Mouse (Mus musculus) kidney, postnatal 25 days (tissue): Measurements from ENCODE around the gene Cerk.
A peak's percentile ranks its signal among the peaks of the same experiment; 100 is the strongest.

Experiments
- DNase-seq, 2 experiments: peaks; one replicate each; pipeline ENCODE4 v3.0.0; 2021; ENCODE audit warnings: mixed read lengths in 2 of 2

The Cerk gene

DNA sequence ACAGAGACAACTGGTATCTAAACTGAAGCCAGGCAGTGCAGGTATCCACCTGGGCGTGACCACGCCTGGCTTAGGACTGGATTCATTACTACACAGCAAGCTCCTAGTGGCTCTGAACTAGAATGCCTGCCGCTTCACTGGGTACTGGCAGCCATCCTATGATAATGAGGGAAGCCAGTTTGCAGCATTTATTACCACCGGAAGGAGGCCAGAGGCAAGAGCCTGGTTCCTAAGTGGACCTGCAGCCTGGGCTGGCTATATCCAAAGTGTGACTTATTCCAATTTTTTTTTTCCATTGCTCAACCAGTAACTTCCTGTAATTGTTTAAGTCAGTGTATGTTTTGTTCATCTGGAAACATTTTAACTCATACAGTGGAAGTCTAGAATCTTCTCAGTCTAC lies 20.4 kb upstream of the Cerk start:
- peak; percentile 53 to 79 for DNase-seq

GRCm38 (mm10) chr15:86205300-86205699 lies 19.4 kb upstream of the Cerk start:
- peak; percentile 67 to 81 for DNase-seq

- DNase-seq = peak; percentile 62 to 69
Measured at GRCm38 (mm10) chr15:86203942-86204561, 18.1 kb upstream of the Cerk start.

DNA sequence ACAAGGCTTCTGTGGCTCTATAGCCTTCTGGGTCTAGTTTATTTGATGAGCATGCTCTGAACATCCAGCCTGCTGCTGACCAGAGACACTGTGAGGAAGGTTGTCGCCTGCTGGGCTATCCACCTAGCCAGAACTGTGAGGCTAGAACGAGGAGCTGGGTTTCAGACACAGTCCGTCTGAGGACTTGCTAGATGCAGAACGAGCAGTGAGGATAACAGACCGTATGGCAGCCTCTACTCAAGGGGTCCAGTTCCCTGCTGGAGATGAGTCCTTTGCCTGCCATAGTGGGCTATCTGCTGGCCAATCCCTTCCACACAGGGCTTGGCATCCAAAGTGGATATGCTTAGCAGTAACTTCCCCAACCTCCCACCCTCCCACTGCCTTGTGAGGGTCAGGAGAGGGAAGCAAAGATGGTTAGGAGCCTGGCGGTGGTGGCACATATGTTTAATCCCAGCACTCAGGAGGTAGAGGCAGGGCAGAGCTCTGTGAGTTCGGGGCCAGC lies 17.4 kb upstream of the Cerk start:
- no peak for DNase-seq

DNA sequence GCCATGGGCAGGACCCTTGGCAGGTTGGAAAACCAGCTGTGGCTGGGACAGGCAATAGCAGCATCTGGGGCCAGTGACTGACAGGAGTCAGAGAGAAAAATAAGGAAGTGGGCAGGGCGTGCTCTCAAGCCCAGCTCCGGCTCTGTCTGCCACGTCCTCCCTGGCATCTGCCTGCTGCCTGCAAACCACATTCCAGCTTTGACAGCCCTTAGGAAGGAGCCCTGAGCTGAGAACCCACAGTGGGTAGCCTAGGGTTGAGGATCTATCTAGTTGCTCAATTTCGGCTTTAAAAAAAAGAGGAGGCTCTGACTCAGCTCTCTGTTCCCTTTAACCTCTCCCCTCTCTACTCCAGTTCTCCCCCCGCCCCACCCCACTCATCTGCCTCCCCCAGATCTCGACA lies 16.7 kb upstream of the Cerk start:
- DNase-seq = peak in 1 of 2 experiments; percentile 54

DNA sequence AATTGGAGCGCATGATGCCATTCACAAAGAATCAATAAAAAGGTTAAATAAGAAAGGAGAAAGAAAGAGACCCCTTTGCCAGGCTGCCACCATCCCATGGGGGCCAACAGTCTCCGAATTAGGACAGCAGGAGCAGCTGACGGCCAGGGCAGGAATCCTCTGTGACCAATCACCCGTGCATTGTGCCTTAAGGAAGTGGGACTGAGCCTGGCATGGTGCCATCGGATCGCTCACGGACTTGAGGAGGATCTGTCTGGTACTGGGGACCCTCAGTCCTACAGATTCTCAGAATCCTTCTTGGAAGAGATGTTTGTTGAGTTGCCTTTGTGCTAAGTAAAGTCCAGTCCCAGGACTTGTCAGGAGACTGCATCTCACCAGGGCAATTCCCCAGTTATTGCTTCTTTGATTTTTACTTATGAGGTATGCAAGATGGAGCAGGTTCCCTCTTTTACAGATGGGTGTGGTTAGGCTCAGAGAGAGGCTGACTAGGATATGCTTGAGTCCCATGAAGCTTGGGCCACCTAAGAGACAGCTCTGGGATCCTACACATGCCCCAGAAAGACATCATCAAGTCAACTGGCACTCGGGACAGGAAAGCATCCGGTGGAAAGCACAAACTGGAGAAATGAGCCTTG lies 15.9 kb upstream of the Cerk start:
- peak; percentile 57 to 73 for DNase-seq

GRCm38 (mm10) chr15:86201095-86201494 lies 15.2 kb upstream of the Cerk start:
- DNase-seq = peak; percentile 43 to 62

DNA sequence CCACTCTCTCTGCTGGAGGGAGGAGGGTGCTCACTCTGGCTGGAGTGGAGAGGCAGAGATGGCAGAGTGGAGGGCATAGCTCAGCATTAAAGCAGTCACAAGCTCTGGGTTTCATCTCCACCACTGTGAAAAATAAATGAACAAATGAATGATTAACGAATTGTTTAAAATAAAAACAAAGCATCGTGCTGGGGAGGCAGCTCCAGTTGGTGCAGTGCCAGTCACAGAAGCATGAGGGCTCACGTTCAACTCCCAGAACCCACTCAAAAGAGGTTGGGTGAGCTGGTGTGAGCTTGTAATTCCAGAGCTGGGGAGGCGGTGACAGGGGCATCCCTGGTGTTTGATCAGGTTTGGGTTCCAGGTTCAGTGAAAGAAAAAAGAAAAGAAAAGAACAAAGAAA lies 14.2 kb upstream of the Cerk start:
- DNase-seq = peak; percentile 58 to 63

DNA sequence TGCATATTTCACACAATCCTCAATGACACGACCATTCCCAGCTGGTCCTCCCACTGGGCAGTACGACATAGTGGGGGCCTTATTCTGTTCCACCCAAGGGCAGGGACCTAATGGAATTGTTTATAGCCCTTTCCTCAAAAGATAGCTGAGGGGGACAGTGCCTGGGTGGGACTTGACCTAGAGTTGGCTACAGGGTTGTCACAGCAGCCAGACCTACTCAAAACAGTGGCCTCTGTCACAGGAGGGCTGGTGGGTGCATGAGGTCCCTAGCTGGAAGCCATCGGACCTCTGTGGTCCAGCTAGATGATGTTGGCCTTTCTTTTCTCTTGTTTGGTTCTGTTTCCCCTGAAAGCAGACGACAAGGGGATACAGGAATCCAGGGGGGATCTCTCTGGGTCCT lies 13.5 kb upstream of the Cerk start:
- no peak for DNase-seq

- no peak for DNase-seq
Measured at GRCm38 (mm10) chr15:86199052-86199451, 13.1 kb upstream of the Cerk start.

DNA sequence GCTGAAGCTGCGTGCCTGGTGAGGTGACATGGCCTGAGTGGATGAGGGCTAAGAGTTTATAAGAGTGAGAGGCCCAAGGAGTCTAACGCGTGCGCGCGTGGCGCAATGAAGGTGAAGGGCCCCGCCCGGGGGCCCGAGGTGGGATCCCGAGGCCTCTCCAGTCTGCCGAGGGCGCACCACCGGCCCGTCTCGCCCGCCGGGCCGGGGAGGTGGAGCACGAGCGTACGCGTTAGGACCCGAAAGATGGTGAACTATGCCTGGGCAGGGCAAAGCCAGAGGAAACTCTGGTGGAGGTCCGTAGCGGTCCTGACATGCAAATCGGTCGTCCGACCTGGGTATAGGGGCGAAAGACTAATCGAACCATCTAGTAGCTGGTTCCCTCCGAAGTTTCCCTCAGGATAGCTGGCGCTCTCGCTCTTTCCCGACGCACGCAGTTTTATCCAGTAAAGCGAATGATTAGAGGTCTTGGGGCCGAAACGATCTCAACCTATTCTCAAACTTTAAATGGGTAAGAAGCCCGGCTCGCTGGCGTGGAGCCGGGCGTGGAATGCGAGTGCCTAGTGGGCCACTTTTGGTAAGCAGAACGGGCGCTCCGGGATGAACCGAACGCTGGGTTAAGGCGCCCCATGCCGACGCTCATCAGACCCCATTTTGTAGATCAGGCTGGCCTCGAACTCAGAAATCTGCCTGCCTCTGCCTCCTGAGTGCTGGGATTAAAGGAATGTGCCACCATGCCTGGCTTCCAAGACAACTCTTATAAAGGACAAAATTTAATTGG lies 8.9 kb upstream of the Cerk start:
- DNase-seq = peak in 1 of 2 experiments; percentile 36

DNA sequence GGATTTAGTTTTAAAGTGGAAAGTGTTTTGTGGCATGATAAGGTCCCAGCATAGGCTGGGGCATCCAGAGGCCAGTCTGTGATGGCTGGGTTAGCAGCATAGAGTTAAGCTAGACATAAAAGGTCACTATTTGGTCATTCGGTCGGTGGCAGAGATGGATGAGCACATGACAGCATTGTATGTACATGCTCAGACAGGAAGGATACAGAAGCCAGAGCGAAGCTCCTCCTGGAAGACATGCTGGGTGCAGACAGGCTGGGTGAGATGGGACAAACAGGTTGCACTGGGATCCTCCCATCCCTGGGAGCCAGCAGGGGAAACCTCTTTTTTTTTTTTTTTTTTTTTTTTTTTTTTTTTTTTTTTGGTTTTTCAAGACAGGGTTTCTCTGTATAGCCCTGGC lies 6.0 kb upstream of the Cerk start:
- no peak for DNase-seq

GRCm38 (mm10) chr15:86191505-86191904 lies 5.6 kb upstream of the Cerk start:
- DNase-seq = no peak

- no peak for DNase-seq
Measured at GRCm38 (mm10) chr15:86190387-86190786, 4.4 kb upstream of the Cerk start.

DNA sequence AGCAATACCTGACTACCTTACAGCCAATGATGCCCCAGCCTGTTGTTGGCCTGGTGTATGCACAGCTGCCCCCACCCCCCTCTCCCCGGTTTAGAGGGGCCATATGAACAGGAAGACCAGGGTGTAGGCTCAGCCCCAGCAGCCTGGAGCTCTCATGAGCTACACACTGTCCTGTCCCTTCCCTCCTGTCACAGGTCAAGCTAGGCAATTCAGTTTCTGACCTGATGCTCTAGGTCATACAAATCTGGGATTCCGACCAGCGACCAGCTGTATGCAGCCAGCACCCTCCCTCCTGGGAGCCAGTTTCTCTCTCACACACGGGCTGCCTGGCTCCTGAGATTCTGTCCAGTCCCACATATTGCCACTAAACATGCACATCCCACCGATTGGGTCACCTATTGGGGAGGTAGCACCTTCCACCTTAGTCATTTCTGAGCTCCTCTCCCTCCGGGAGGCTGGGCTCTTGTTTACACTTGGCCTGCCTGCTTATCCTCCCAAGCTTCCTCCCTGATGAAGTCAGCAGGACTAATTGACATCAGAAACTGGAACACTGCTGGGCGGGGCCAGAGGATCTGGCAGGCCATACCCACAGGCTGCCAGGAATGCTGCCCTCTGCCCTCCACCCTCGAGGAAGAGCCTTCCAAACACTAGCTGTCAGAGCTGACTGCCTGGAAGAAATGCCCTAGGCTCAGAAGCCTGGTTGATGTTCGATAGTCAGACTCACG lies 3.0 kb upstream of the Cerk start:
- DNase-seq = peak; percentile 97 to 98

- peak; percentile 69 to 83 for DNase-seq
Measured at GRCm38 (mm10) chr15:86188186-86188585, 2.2 kb upstream of the Cerk start.

DNA sequence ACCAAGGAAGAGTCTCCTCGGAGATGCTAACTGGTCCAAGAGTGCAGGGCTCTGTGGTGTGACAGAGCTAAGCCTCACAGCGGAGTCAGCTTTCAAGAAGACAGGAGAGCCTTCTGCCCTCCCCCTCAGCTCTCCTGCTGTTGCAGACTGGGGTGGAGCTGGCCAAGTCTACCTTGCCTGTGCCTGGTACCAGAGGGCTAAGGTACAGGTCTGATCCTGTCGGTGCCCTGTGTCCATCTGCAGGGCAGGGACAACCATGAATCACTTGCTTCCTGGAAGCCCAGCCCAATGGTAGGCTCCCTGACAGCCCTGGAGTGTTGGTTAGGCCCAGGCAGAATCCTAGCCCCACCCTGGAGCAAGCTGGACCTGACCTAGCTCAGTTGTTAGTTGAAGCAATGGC lies 745 bp upstream of the Cerk start:
- DNase-seq = peak; percentile 50 to 85

- peak; percentile 49 to 71 for DNase-seq
Measured at GRCm38 (mm10) chr15:86184851-86185688, 871 bp downstream of the Cerk start.

DNA sequence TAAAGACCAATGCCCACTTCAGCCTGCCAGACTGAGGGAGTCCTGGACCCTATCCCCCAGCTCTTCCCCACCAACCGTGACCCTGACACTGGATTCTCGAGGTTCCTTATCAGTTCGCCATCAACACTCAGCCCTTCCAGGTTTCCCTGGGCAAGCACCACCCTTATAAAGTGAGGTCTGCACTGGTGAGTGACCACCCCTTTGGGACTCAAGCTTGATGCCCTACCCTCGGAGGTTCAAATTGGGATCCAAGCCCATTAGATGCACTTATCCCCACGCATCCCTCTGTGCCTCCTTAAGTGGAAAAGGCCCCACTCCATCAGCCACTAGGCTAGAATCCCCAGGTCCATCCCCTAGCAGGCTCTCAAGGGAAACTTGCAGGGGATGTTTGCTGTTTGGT lies 1.9 kb downstream of the Cerk start:
- peak in 1 of 2 experiments; percentile 36 for DNase-seq

DNA sequence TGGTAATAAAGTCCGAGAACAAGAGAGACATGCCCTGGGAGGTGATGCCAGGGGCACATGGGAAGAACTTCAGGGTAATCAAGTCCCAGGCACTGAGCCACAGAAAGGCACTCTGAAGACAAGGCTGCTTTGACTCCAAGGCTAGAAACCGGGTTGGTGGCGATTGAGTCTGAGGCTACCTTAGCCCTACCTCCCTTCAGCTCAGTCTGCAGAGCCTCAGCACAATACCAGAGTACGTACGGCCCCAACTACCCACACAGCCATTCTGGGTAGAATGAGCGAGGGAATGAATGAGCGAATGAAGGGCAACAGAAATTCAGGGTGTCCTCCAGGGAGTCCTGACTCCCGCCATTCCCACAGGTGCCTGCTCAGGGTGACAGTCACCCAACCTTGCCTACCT lies 2.5 kb downstream of the Cerk start:
- no peak for DNase-seq

DNA sequence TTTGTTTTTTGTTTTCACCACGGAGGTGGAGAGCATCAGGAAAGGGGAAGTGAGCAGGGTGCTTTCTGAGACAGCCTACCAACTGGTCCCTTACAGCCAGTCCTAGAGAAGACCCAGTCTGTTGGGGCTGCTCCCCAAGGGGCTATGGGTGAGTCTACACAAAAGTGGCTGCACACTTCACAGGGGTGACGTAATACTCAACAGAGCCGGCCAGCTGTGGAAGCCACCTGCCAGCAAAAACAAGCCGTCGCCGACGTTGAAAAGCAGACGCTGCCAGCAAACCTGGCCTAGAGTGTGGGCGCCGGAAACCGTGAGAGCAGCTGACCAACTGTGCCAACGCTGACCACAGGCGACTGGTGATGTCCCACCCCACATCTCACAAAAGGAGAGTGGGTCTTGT lies 3.3 kb downstream of the Cerk start:
- peak; percentile 27 to 61 for DNase-seq

DNA sequence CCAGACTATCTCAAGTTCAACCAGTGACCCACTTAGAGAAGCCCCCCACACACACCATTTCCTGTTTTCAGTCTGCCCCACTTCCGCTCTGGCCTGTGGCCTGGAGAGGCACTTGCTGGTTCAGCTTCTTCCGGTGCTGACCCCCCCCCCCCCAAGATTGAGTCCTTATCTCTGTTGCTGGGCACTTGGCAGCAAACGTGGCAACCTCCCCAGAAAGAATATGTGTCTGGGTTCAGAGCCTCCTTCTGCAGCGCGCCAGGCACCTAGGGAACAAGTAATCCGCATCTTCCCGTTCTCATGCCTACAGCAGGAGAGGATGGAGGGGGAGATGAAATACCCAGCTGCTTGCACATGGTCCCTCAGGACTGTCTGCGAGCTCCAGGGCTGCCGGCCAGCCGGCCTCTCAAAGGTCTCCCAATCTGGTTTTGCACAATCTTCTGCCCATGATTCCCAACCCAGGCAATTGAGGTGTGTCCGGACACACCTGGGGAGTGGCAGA lies 4.0 kb downstream of the Cerk start:
- peak; percentile 51 to 74 for DNase-seq
